Mouse (Mus musculus): ENCODE results near the gene Entpd8. TPM values are rescaled to one million over a fixed set of nuclear protein-coding genes. Genes with fewer than 3 reads are reported as not detected.

Entpd8 gene
- polyA plus RNA-seq, 1 experiment from 2014 or later: not detected

GRCm38 (mm10) chr2:25124411-25124810, 44.3 kb downstream of the Entpd8 start:
- no peak overlapping the region for H3K4me3 ChIP-seq (ENCODE audit: low read length)
- no peak overlapping the region for H3K4me2 ChIP-seq (ENCODE audit: low read length)
- H3K27me3 ChIP-seq (replicated peaks; ENCODE audit: control insufficient read depth, insufficient read depth, low read length): no peaks in the 10 kb centered on the region
- H3K27ac ChIP-seq (ENCODE audit: low read depth, low read length): no peak overlapping the region
- 63% methylated on average over 3 of the region's 3 CpGs for WGBS
- H3K9ac ChIP-seq (ENCODE audit: low read depth, low read length): no peak overlapping the region
- ATAC-seq: no peak
- H3K4me1 ChIP-seq (ENCODE audit: control insufficient read depth, insufficient read depth, low read depth, low read length): peaks cover 13% of the 10 kb centered on the region
- H3K36me3 ChIP-seq (ENCODE audit: control insufficient read depth, insufficient read depth, low read length): no peaks in the 10 kb centered on the region
- no peaks in the 10 kb centered on the region for H3K9me3 ChIP-seq (ENCODE audit: control insufficient read depth, low read length)

- H3K27ac ChIP-seq (ENCODE audit: low read depth, low read length): peak overlapping the region; percentile 62
- 61% methylated on average over 6 of the region's 6 CpGs for WGBS
Observed at GRCm38 (mm10) chr2:25125146-25125545, 45.0 kb downstream of the Entpd8 start.

DNA sequence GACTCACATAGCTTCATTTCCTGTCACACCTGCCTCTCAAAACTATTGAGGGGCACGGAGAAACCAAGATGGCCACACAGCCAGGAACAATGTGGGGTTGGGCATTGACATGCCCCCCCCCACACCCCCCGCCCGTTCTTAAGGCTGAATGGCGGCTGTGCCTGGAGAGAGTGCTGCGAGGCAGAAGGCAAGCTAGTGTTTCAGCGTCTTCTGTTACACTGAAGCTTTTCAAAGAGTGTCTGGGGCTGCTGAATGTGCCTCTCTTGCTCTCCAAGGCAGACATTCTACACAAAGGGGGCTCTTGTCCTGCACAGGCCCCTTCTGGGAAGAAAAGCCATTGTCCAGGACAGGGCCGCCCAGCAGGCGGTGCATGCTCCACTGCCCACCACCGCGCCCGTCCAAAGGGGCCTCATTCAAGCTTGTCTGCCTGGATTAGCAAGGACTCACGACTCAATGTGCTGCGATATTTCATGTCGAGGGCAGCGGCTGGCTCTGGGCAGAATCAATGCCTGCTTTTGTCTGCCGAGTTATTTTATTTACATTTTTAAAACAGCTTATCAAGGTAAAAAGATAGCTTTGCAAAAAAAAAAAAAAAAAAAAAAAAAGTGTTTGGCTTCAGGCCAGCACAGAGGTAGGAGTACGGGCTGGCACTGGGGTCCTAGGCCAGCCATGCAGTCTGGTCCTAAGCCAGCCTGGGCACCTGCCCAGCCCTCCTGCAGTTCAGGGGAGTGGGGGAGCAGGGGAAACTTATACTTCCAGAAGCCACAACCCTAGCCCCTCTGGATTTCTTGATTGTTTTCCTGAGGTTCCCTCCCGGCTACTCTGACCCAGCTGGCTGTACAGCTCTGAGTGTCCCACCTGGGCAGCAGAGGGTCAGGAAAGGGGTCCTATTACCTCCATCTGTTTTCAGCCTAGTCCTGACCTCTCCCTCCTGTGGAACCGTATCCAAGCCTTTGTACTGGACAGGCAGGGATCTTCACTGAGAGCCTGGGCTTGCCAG, 46.2 kb downstream of the Entpd8 start:
- peak; percentile 94 for ATAC-seq
- Histone ChIP-seq H3K36me3 (ENCODE audit: control insufficient read depth, insufficient read depth, low read length) (no peaks in the 10 kb centered on the region), H3K27me3 (replicated peaks; ENCODE audit: control insufficient read depth, insufficient read depth, low read length) (no peaks in the 10 kb centered on the region), H3K9ac (ENCODE audit: low read depth, low read length) (peak overlapping the region; percentile 29; the same call in 1 of the 2 replicates), H3K4me1 (ENCODE audit: control insufficient read depth, insufficient read depth, low read depth, low read length) (peaks cover 13% of the 10 kb centered on the region), H3K9me3 (ENCODE audit: control insufficient read depth, low read length) (no peaks in the 10 kb centered on the region), H3K4me3 (ENCODE audit: low read length) (no peak overlapping the region), H3K27ac (ENCODE audit: low read depth, low read length) (peak overlapping the region; percentile 62), H3K4me2 (ENCODE audit: low read length) (peak overlapping the region; percentile 25; the same call in 1 of the 2 replicates)
- WGBS: 10% methylated on average over 19 of the region's 19 CpGs

More at GRCm38 (mm10) chr2:25125146-25125545, 45.0 kb downstream of the Entpd8 start:
- H3K36me3 ChIP-seq (ENCODE audit: control insufficient read depth, insufficient read depth, low read length): no peaks in the 10 kb centered on the region
- no peak overlapping the region for H3K4me3 ChIP-seq (ENCODE audit: low read length)
- no peak overlapping the region for H3K4me2 ChIP-seq (ENCODE audit: low read length)
- no peaks in the 10 kb centered on the region for H3K9me3 ChIP-seq (ENCODE audit: control insufficient read depth, low read length)
- no peak overlapping the region for H3K9ac ChIP-seq (ENCODE audit: low read depth, low read length)
- no peaks in the 10 kb centered on the region for H3K27me3 ChIP-seq (replicated peaks; ENCODE audit: control insufficient read depth, insufficient read depth, low read length)
- no peak for ATAC-seq
- H3K4me1 ChIP-seq (ENCODE audit: control insufficient read depth, insufficient read depth, low read depth, low read length): peaks cover 13% of the 10 kb centered on the region

- no peak overlapping the region for H3K4me3 ChIP-seq (ENCODE audit: low read length)
- no peaks in the 10 kb centered on the region for H3K27me3 ChIP-seq (replicated peaks; ENCODE audit: control insufficient read depth, insufficient read depth, low read length)
- H3K9ac ChIP-seq (ENCODE audit: low read depth, low read length): no peak overlapping the region
- no peaks in the 10 kb centered on the region for H3K36me3 ChIP-seq (ENCODE audit: control insufficient read depth, insufficient read depth, low read length)
- WGBS: 39% methylated on average over 5 of the region's 5 CpGs
- H3K4me2 ChIP-seq (ENCODE audit: low read length): no peak overlapping the region
- no peaks in the 10 kb centered on the region for H3K9me3 ChIP-seq (ENCODE audit: control insufficient read depth, low read length)
- no peak for ATAC-seq
- peaks cover 13% of the 10 kb centered on the region for H3K4me1 ChIP-seq (ENCODE audit: control insufficient read depth, insufficient read depth, low read depth, low read length)
- peak overlapping the region; percentile 62 for H3K27ac ChIP-seq (ENCODE audit: low read depth, low read length)
Observed at GRCm38 (mm10) chr2:25127206-25127605, 47.1 kb downstream of the Entpd8 start.

DNA sequence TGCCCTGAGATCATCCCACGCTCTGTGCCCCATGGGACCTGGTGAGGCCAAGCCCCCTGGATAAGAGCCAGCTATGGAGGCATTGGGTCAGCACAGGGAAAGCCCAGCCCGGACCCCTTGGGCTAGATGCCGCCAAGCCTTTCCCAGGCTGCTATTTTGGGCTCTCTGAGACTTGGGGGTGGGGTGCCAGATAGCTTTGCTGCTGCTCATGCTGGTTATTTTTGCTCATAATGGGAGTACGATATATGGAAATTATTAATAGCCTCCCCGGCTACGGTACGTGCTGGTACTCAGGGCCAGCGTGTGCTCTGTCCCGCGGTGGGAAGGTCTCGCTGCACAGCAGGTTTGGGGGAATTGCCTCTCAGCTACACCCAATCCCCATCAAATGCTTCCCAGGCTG, 48.0 kb downstream of the Entpd8 start:
- H3K4me2 ChIP-seq (ENCODE audit: low read length): no peak overlapping the region
- peaks cover 13% of the 10 kb centered on the region for H3K4me1 ChIP-seq (ENCODE audit: control insufficient read depth, insufficient read depth, low read depth, low read length)
- no peak for ATAC-seq
- WGBS: 53% methylated on average over 11 of the region's 11 CpGs
- H3K9me3 ChIP-seq (ENCODE audit: control insufficient read depth, low read length): no peaks in the 10 kb centered on the region
- peak overlapping the region; percentile 35; the same call in 1 of the 2 replicates for H3K9ac ChIP-seq (ENCODE audit: low read depth, low read length)
- no peaks in the 10 kb centered on the region for H3K36me3 ChIP-seq (ENCODE audit: control insufficient read depth, insufficient read depth, low read length)
- no peaks in the 10 kb centered on the region for H3K27me3 ChIP-seq (replicated peaks; ENCODE audit: control insufficient read depth, insufficient read depth, low read length)
- H3K27ac ChIP-seq (ENCODE audit: low read depth, low read length): peak overlapping the region; percentile 16; the same call in 1 of the 2 replicates
- H3K4me3 ChIP-seq (ENCODE audit: low read length): no peak overlapping the region

DNA sequence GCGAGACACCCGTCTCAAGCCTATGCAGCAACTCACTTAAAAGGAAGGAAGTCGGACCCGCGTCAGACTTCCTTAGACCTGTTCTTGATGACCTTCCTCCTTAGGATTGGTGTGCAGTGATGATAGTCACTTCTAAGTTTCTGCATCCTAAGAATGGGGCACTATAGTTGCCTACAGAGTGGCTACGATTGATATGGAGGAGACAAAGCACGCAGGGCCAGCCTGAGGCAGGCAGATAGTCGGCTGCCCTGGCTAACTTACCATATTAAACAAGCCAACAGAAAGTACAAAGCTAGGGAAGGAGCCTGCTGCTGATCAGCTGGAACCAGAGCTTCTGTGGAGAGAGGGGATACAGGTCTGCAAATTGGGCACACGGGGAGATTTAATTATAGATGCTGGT, 51.5 kb downstream of the Entpd8 start:
- Histone ChIP-seq H3K9ac (ENCODE audit: low read depth, low read length) (no peak overlapping the region), H3K4me3 (ENCODE audit: low read length) (no peak overlapping the region), H3K4me1 (ENCODE audit: control insufficient read depth, insufficient read depth, low read depth, low read length) (peaks cover 10% of the 10 kb centered on the region), H3K27me3 (replicated peaks; ENCODE audit: control insufficient read depth, insufficient read depth, low read length) (no peaks in the 10 kb centered on the region), H3K9me3 (ENCODE audit: control insufficient read depth, low read length) (no peaks in the 10 kb centered on the region), H3K27ac (ENCODE audit: low read depth, low read length) (no peak overlapping the region), H3K36me3 (ENCODE audit: control insufficient read depth, insufficient read depth, low read length) (no peaks in the 10 kb centered on the region), H3K4me2 (ENCODE audit: low read length) (no peak overlapping the region)
- WGBS: 77% methylated on average over 9 of the region's 9 CpGs
- ATAC-seq: no peak

Small RNAs within 50 kb of the gene (microRNA-seq; reads per million reads assigned to microRNA genes)
- gene Gm24328 (not detected), gene Mir7664 (0.62 reads per million)

Other genes starting within 250 kb of the Entpd8 start
- gene Ehmt1, start 160.7 kb upstream of the Entpd8 start, polyA plus RNA-seq (2015; fragmentation: Nextera tagmentation; extraction: Ambion mirVana): 71.2 and 82.0 TPM in 2 replicates
- 45.8 and 46.8 TPM in 2 replicates for gene Arrdc1, start 145.1 kb upstream of the Entpd8 start, polyA plus RNA-seq (2015; fragmentation: Nextera tagmentation; extraction: Ambion mirVana)
- 5.4 and 14.6 TPM in 2 replicates for gene Zmynd19, start 130.5 kb upstream of the Entpd8 start, polyA plus RNA-seq (2015; fragmentation: Nextera tagmentation; extraction: Ambion mirVana)
- gene Dph7, start 117.9 kb upstream of the Entpd8 start, polyA plus RNA-seq (2015; fragmentation: Nextera tagmentation; extraction: Ambion mirVana): 36.5 and 39.0 TPM in 2 replicates
- 159 and 182 TPM in 2 replicates for gene Mrpl41, start 105.2 kb upstream of the Entpd8 start, polyA plus RNA-seq (2015; fragmentation: Nextera tagmentation; extraction: Ambion mirVana)
- 2.2 and 3.4 TPM in 2 replicates for gene Pnpla7, start 104.3 kb upstream of the Entpd8 start, polyA plus RNA-seq (2015; fragmentation: Nextera tagmentation; extraction: Ambion mirVana)
- 173 and 174 TPM in 2 replicates for gene Nsmf, start 25.9 kb upstream of the Entpd8 start, polyA plus RNA-seq (2015; fragmentation: Nextera tagmentation; extraction: Ambion mirVana)
- not detected in 2 replicates for gene Noxa1, start 14.8 kb downstream of the Entpd8 start, polyA plus RNA-seq (2015; fragmentation: Nextera tagmentation; extraction: Ambion mirVana)
- 13.6 and 16.3 TPM in 2 replicates for gene Nrarp, start 100.5 kb downstream of the Entpd8 start, polyA plus RNA-seq (2015; fragmentation: Nextera tagmentation; extraction: Ambion mirVana)
- 2.1 and 2.3 TPM in 2 replicates for gene Tor4a, start 116.6 kb downstream of the Entpd8 start, polyA plus RNA-seq (2015; fragmentation: Nextera tagmentation; extraction: Ambion mirVana)
- gene Nelfb, start 131.2 kb downstream of the Entpd8 start, polyA plus RNA-seq (2015; fragmentation: Nextera tagmentation; extraction: Ambion mirVana): 105 and 112 TPM in 2 replicates
- gene Stpg3, start 134.3 kb downstream of the Entpd8 start, polyA plus RNA-seq (2015; fragmentation: Nextera tagmentation; extraction: Ambion mirVana): not detected in 2 replicates
- 0.39 and 1.0 TPM in 2 replicates for gene Fam166a, start 138.4 kb downstream of the Entpd8 start, polyA plus RNA-seq (2015; fragmentation: Nextera tagmentation; extraction: Ambion mirVana)
- 486 and 553 TPM in 2 replicates for gene Tubb4b, start 144.4 kb downstream of the Entpd8 start, polyA plus RNA-seq (2015; fragmentation: Nextera tagmentation; extraction: Ambion mirVana)
- not detected in 2 replicates for gene Slc34a3, start 154.1 kb downstream of the Entpd8 start, polyA plus RNA-seq (2015; fragmentation: Nextera tagmentation; extraction: Ambion mirVana)
- gene Rnf224, start 156.5 kb downstream of the Entpd8 start, polyA plus RNA-seq (2015; fragmentation: Nextera tagmentation; extraction: Ambion mirVana): not detected in 2 replicates
- 166 and 207 TPM in 2 replicates for gene Rnf208, start 162.0 kb downstream of the Entpd8 start, polyA plus RNA-seq (2015; fragmentation: Nextera tagmentation; extraction: Ambion mirVana)
- 0.24 TPM in 1 of 2 replicates, not detected in the other for gene Cysrt1, start 162.1 kb downstream of the Entpd8 start, polyA plus RNA-seq (2015; fragmentation: Nextera tagmentation; extraction: Ambion mirVana)
- 4.2 and 5.1 TPM in 2 replicates for gene AL732309.1, start 166.6 kb downstream of the Entpd8 start, polyA plus RNA-seq (2015; fragmentation: Nextera tagmentation; extraction: Ambion mirVana)
- 15.8 and 16.6 TPM in 2 replicates for gene Tmem203, start 175.1 kb downstream of the Entpd8 start, polyA plus RNA-seq (2015; fragmentation: Nextera tagmentation; extraction: Ambion mirVana)
- 20.3 TPM in 2 replicates for gene Tprn, start 182.3 kb downstream of the Entpd8 start, polyA plus RNA-seq (2015; fragmentation: Nextera tagmentation; extraction: Ambion mirVana)
- 181 and 183 TPM in 2 replicates for gene Ssna1, start 192.1 kb downstream of the Entpd8 start, polyA plus RNA-seq (2015; fragmentation: Nextera tagmentation; extraction: Ambion mirVana)
- 137 and 147 TPM in 2 replicates for gene Anapc2, start 192.2 kb downstream of the Entpd8 start, polyA plus RNA-seq (2015; fragmentation: Nextera tagmentation; extraction: Ambion mirVana)
- gene Tmem210, start 207.8 kb downstream of the Entpd8 start, polyA plus RNA-seq (2015; fragmentation: Nextera tagmentation; extraction: Ambion mirVana): not detected in 2 replicates
- gene Lrrc26, start 209.6 kb downstream of the Entpd8 start, polyA plus RNA-seq (2015; fragmentation: Nextera tagmentation; extraction: Ambion mirVana): 0.12 and 0.13 TPM in 2 replicates
- 56.9 and 65.8 TPM in 2 replicates for gene Grin1, start 238.9 kb downstream of the Entpd8 start, polyA plus RNA-seq (2015; fragmentation: Nextera tagmentation; extraction: Ambion mirVana)